Mouse (Mus musculus) right cerebral cortex, adult 18-20 months (tissue): ENCODE measurements at regions not wholly inside any gene's neighbourhood (a gene's known extent, or its start where the extent isn't known, plus 50 kb on each side); places are given as distances from the start of the nearest gene placed in this dataset.

ENCODE experiments used
- DNase-seq: peaks from one replicate; pipeline ENCODE4 v3.0.0; 2022; ENCODE audit warnings: mixed read lengths

- no peak for DNase-seq
These were observed 197.2 kb upstream of the Cep162 start for GRCm38 (mm10) chr9:87452571-87452970.

GRCm38 (mm10) chr9:87443467-87444235 lies 188.3 kb upstream of the Cep162 start:
- no peak for DNase-seq

GRCm38 (mm10) chr9:87432072-87432471 lies 176.7 kb upstream of the Cep162 start:
- DNase-seq, result no peak

- DNase-seq, result no peak
These were observed 176.2 kb upstream of the Cep162 start for GRCm38 (mm10) chr9:87431523-87431922.

GRCm38 (mm10) chr9:87425201-87425600 lies 169.9 kb upstream of the Cep162 start:
- DNase-seq, result peak; percentile 15

GRCm38 (mm10) chr9:87421175-87421574 lies 165.8 kb upstream of the Cep162 start:
- DNase-seq, result no peak

- DNase-seq, result peak; percentile 65
These were observed 164.0 kb upstream of the Cep162 start for GRCm38 (mm10) chr9:87419376-87419775.

GRCm38 (mm10) chr9:87412894-87413293 lies 157.6 kb upstream of the Cep162 start:
- no peak for DNase-seq

GRCm38 (mm10) chr9:87411044-87411443 lies 155.7 kb upstream of the Cep162 start:
- no peak for DNase-seq

GRCm38 (mm10) chr9:87409736-87410135 lies 154.4 kb upstream of the Cep162 start:
- DNase-seq, result no peak

GRCm38 (mm10) chr9:87408805-87409204 lies 153.5 kb upstream of the Cep162 start:
- DNase-seq, result no peak

GRCm38 (mm10) chr9:87406476-87406875 lies 151.1 kb upstream of the Cep162 start:
- no peak for DNase-seq

- DNase-seq, result no peak
These were observed 149.9 kb upstream of the Cep162 start for GRCm38 (mm10) chr9:87405115-87405720.

- DNase-seq, result no peak
These were observed 146.7 kb upstream of the Cep162 start for GRCm38 (mm10) chr9:87402010-87402409.

GRCm38 (mm10) chr9:87387516-87387915 lies 132.2 kb upstream of the Cep162 start:
- DNase-seq, result no peak

- no peak for DNase-seq
These were observed 128.2 kb upstream of the Cep162 start for GRCm38 (mm10) chr9:87383513-87383912.

GRCm38 (mm10) chr9:87377921-87378320 lies 122.6 kb upstream of the Cep162 start:
- no peak for DNase-seq

GRCm38 (mm10) chr9:87376731-87377310 lies 121.5 kb upstream of the Cep162 start:
- no peak for DNase-seq

GRCm38 (mm10) chr9:87372251-87372905 lies 117.0 kb upstream of the Cep162 start:
- DNase-seq, result no peak

GRCm38 (mm10) chr9:87369059-87369458 lies 113.7 kb upstream of the Cep162 start:
- DNase-seq, result no peak

- DNase-seq, result no peak
These were observed 91.7 kb upstream of the Cep162 start for GRCm38 (mm10) chr9:87347008-87347407.

- no peak for DNase-seq
These were observed 91.0 kb upstream of the Cep162 start for GRCm38 (mm10) chr9:87346278-87346882.

- no peak for DNase-seq
These were observed 86.1 kb upstream of the Cep162 start for GRCm38 (mm10) chr9:87341438-87341837.
